Mouse (Mus musculus) forebrain, embryonic 12.5 days (tissue): ENCODE results near the gene Abca6. TPM values are rescaled to one million over a fixed set of nuclear protein-coding genes. Genes with fewer than 3 reads are reported as not detected.

Source experiments
- ATAC-seq: fragments of 200-750 bp; cut with Nextera tagmentation; 2 replicates; pipeline ENCODE4 v1.8.0; 2017; ENCODE audit warnings: moderate TSS enrichment; ENCODE audit not compliant: low FRiP score
- H3K27ac ChIP-seq: fragments of 300-500 bp; sonication (generic); 2 replicates; pipeline ENCODE4 v1.5.1; 2016; ENCODE audit warnings: mild to moderate bottlenecking
- H3K27me3 ChIP-seq: fragments of 300-500 bp; sonication (generic); 2 replicates; pipeline ENCODE4 v1.6.1; 2016; ENCODE audit warnings: mild to moderate bottlenecking
- H3K36me3 ChIP-seq: fragments of 300-500 bp; sonication (generic); replicated peaks from 2 replicates; pipeline ENCODE4 v1.6.1; 2016; ENCODE audit warnings: mild to moderate bottlenecking
- H3K4me1 ChIP-seq: fragments of 300-500 bp; sonication (generic); 2 replicates; pipeline ENCODE4 v1.6.1; 2016
- H3K4me2 ChIP-seq: fragments of 300-500 bp; sonication (generic); 2 replicates; pipeline ENCODE4 v1.6.1; 2016; ENCODE audit warnings: mild to moderate bottlenecking, moderate library complexity
- H3K4me3 ChIP-seq: fragments of 300-500 bp; sonication (generic); replicated peaks from 2 replicates; pipeline ENCODE4 v1.5.1; 2016; ENCODE audit warnings: mild to moderate bottlenecking
- H3K9ac ChIP-seq: fragments of 300-500 bp; sonication (generic); 2 replicates; pipeline ENCODE4 v1.6.1; 2016; ENCODE audit warnings: mild to moderate bottlenecking
- H3K9me3 ChIP-seq: fragments of 300-500 bp; sonication (generic); 2 replicates; pipeline ENCODE4 v1.6.1; 2016
- WGBS: fragments of 180-500 bp; shearing (Covaris S2); methylation state at CpG from one replicate; pipeline ENCODE4 v1.1.7; 2016; 5-methylcytosine and 5-hydroxymethylcytosine counted together
- polyA plus RNA-seq: library from polyadenylated mRNA; unstranded; fragments of >200 nt; fragmentation: Nextera tagmentation; extraction: Ambion mirVana; gene quantifications from 2 replicates; pipeline ENCODE4 v1.2.1, GENCODE M21; 2016

The Abca6 gene
- 0.04 and 0.24 TPM in 2 replicates for polyA plus RNA-seq

DNA sequence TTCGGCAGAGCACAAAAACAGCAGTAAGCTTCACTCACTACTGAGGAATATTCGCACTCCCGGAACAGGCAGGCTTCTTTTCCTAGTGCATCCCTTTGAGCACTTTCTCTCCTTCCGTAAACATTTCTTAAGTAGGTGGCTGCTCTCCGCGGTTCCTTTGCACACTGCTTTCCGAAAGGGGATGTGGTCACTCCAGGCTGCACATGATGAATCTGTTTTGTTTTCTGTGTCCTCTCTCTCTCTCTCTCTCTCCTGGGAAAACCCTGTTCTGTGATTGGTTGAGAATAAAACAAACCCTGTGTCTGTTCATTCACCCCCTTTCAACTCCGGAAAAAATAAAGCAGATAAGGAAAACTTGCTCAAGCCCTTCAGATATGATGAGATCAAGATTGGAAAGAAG is at the start of gene Abca6:
Gene Abca6 (minus strand): TSS at position 243 of the 400 bp plus-strand sequence.
- Histone ChIP-seq H3K36me3 (no peaks in the 10 kb centered on the region), H3K27me3 (no peaks in the 10 kb centered on the region), H3K27ac (no peak within 1 kb of the TSS), H3K9me3 (no peaks in the 10 kb centered on the region), H3K4me3 (no peak within 1 kb of the TSS; the same call in 1 of the 2 replicates), H3K9ac (no peak within 1 kb of the TSS), H3K4me2 (peak within 1 kb of the TSS; percentile 38; the same call in 1 of the 2 replicates), H3K4me1 (no peaks in the 10 kb centered on the region)
- ATAC-seq: no peak
- WGBS: 23% methylated on average over 8 of the region's 8 CpGs

GRCm38 (mm10) chr11:110297917-110298533 is 46.4 kb upstream of the Abca6 start:
- no peaks in the 10 kb centered on the region for H3K9me3 ChIP-seq
- ATAC-seq: no peak
- no peak overlapping the region for H3K4me2 ChIP-seq
- H3K9ac ChIP-seq: no peak overlapping the region
- WGBS: 88% methylated on average over 13 of the region's 13 CpGs
- no peak overlapping the region for H3K4me3 ChIP-seq
- no peak overlapping the region for H3K27ac ChIP-seq
- H3K36me3 ChIP-seq: no peaks in the 10 kb centered on the region
- H3K4me1 ChIP-seq: no peaks in the 10 kb centered on the region
- H3K27me3 ChIP-seq: no peaks in the 10 kb centered on the region

DNA sequence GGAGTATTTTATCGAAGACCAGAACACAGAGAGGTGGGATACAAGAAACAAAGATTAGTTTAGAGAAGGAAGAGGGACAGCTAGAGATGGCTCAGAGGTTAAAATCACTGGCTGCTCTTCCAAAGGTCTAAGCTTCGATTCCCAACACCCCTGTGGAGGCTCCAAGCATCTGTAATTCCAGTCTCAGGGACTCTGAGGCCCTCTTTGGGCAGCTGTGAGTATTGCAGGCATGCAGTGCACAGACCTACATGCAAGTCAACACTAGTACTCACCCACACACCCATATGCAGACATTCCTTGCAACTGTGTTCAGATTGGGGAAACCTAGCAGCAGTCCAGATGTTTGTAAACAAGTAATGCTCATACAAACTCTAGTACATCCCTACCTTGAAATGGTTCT is 39.0 kb upstream of the Abca6 start:
- no peaks in the 10 kb centered on the region for H3K27me3 ChIP-seq
- H3K4me1 ChIP-seq: no peaks in the 10 kb centered on the region
- H3K9me3 ChIP-seq: no peaks in the 10 kb centered on the region
- H3K36me3 ChIP-seq: no peaks in the 10 kb centered on the region
- no peak overlapping the region for H3K9ac ChIP-seq
- 84% methylated on average over 2 of the region's 2 CpGs for whole genome bisulfite sequencing
- no peak overlapping the region for H3K27ac ChIP-seq
- no peak for ATAC-seq
- H3K4me2 ChIP-seq: no peak overlapping the region
- H3K4me3 ChIP-seq: no peak overlapping the region

DNA sequence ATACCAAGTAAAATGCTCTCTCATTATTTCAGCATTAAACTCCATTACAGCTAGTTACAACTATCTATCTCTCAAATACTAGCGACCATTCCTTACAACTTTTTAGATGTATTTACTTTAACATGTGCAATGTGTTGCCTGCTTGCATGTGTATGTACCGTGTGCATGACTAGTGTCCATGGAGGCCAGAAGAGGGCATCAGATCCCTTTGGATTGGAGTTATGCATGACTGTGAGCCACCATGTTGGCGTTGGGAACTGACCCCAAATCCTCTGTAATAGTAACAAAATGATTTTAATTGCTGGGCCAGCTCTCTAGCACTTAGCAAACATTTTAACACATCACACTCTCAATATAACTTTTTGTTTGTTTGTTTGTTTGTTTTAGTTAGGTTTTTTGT is 36.8 kb upstream of the Abca6 start:
- no peak overlapping the region for H3K4me3 ChIP-seq
- no peak for ATAC-seq
- H3K4me2 ChIP-seq: no peak overlapping the region
- H3K27me3 ChIP-seq: no peaks in the 10 kb centered on the region
- no peak overlapping the region for H3K27ac ChIP-seq
- no peaks in the 10 kb centered on the region for H3K4me1 ChIP-seq
- H3K36me3 ChIP-seq: no peaks in the 10 kb centered on the region
- H3K9me3 ChIP-seq: no peaks in the 10 kb centered on the region
- no peak overlapping the region for H3K9ac ChIP-seq
- 88% methylated on average over 3 of the region's 3 CpGs for WGBS

- ATAC-seq: no peak
- no peaks in the 10 kb centered on the region for H3K9me3 ChIP-seq
Observed at GRCm38 (mm10) chr11:110287694-110288093, 36.1 kb upstream of the Abca6 start.

GRCm38 (mm10) chr11:110286331-110286730 is 34.8 kb upstream of the Abca6 start:
- Histone ChIP-seq H3K27ac (no peak overlapping the region), H3K9me3 (no peaks in the 10 kb centered on the region), H3K4me1 (no peaks in the 10 kb centered on the region), H3K9ac (no peak overlapping the region), H3K4me2 (no peak overlapping the region), H3K27me3 (no peaks in the 10 kb centered on the region), H3K36me3 (no peaks in the 10 kb centered on the region), H3K4me3 (no peak overlapping the region)
- no peak for ATAC-seq
- WGBS: 78% methylated on average over 3 of the region's 3 CpGs

More at GRCm38 (mm10) chr11:110287694-110288093, 36.1 kb upstream of the Abca6 start:
- no peak overlapping the region for H3K27ac ChIP-seq
- H3K4me1 ChIP-seq: no peaks in the 10 kb centered on the region
- no peaks in the 10 kb centered on the region for H3K36me3 ChIP-seq
- no peak overlapping the region for H3K4me3 ChIP-seq
- no peak overlapping the region for H3K4me2 ChIP-seq
- H3K9ac ChIP-seq: no peak overlapping the region
- H3K27me3 ChIP-seq: no peaks in the 10 kb centered on the region
- 74% methylated on average over 9 of the region's 9 CpGs for WGBS

- Histone ChIP-seq H3K4me2 (no peak overlapping the region), H3K27ac (no peak overlapping the region), H3K9ac (no peak overlapping the region), H3K27me3 (no peaks in the 10 kb centered on the region), H3K4me1 (no peaks in the 10 kb centered on the region), H3K36me3 (no peaks in the 10 kb centered on the region), H3K9me3 (no peaks in the 10 kb centered on the region), H3K4me3 (no peak overlapping the region)
- no peak for ATAC-seq
- 83% methylated on average over 10 of the region's 10 CpGs for WGBS
Observed at GRCm38 (mm10) chr11:110284849-110285248, 33.3 kb upstream of the Abca6 start.

- WGBS: 87% methylated on average over 9 of the region's 9 CpGs
- Histone ChIP-seq H3K9ac (no peak overlapping the region), H3K27ac (no peak overlapping the region), H3K27me3 (no peaks in the 10 kb centered on the region), H3K4me1 (no peaks in the 10 kb centered on the region), H3K4me2 (no peak overlapping the region), H3K4me3 (no peak overlapping the region), H3K9me3 (no peaks in the 10 kb centered on the region), H3K36me3 (no peaks in the 10 kb centered on the region)
- no peak for ATAC-seq
Observed at GRCm38 (mm10) chr11:110284185-110284787, 32.7 kb upstream of the Abca6 start.

DNA sequence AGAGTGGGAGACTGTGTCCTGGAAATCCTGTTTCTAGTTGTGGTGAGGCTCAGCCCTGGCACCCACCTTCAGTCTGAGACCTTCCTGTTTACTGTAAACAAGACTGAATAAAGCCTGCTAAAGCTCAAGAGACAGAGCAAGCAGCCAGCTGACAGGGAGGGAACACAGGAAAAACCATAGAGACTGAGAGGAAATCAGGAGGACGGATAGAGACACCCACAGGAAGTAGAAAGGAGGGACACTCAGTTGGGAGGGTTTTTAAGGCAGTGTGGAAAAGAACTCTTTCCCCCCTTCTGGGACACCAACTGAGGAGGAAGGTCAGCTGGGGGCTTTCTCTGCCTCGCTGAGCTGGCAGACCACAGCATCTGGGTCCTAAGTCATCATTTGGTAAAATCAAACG is 23.2 kb upstream of the Abca6 start:
- H3K4me1 ChIP-seq: no peaks in the 10 kb centered on the region
- no peak overlapping the region for H3K4me2 ChIP-seq
- H3K36me3 ChIP-seq: no peaks in the 10 kb centered on the region
- no peak overlapping the region for H3K4me3 ChIP-seq
- no peak for ATAC-seq
- no peak overlapping the region for H3K27ac ChIP-seq
- H3K9me3 ChIP-seq: no peaks in the 10 kb centered on the region
- 72% methylated on average over 3 of the region's 3 CpGs for WGBS
- H3K9ac ChIP-seq: no peak overlapping the region
- H3K27me3 ChIP-seq: no peaks in the 10 kb centered on the region

- Histone ChIP-seq H3K9me3 (no peaks in the 10 kb centered on the region), H3K4me1 (0 out of 2 replicates have a peak, but pooled peaks cover 2% of the 10 kb centered on the region), H3K27me3 (no peaks in the 10 kb centered on the region), H3K4me3 (no peak overlapping the region), H3K27ac (no peak overlapping the region), H3K36me3 (no peaks in the 10 kb centered on the region), H3K4me2 (no peak overlapping the region), H3K9ac (no peak overlapping the region)
- WGBS: 8% methylated on average over 5 of the region's 5 CpGs
- ATAC-seq: peak; percentile 49; the same call in 1 of the 2 replicates
Observed at GRCm38 (mm10) chr11:110271745-110272144, 20.2 kb upstream of the Abca6 start.

DNA sequence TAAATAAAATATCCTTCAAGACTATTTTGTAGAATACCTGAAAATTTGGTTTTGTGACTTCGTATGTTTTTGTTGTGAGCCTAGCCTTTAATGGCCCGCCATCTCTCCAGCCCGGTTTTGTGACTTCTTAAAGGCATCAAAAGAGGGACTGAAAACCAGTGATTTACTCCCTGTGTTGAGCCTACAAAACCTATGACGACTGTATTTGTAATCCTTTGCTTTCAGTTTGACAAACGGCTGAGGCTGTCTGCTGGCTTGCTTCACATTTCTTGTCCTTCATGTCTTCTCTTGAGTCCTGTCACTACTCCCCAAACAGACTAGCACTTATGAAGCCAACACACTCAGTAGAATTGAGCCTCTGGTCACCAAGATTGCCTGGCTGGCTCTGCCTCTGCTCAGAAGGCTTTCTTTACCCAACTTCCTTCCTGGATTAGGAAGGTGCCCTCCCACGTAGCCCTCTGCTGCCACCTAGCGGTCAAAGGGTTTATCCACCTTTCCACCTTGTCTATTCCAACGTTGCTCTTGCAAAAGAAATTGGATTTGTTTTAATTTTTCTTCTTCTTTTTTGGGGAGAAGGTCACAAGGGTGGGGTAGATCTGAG is 16.8 kb upstream of the Abca6 start:
- Histone ChIP-seq H3K9me3 (no peaks in the 10 kb centered on the region), H3K27me3 (no peaks in the 10 kb centered on the region), H3K4me3 (no peak overlapping the region), H3K4me1 (0 out of 2 replicates have a peak, but pooled peaks cover 2% of the 10 kb centered on the region), H3K27ac (no peak overlapping the region), H3K4me2 (no peak overlapping the region), H3K36me3 (no peaks in the 10 kb centered on the region), H3K9ac (no peak overlapping the region)
- WGBS: 46% methylated on average over 8 of the region's 8 CpGs
- peak; percentile 64; the same call in 1 of the 2 replicates for ATAC-seq

DNA sequence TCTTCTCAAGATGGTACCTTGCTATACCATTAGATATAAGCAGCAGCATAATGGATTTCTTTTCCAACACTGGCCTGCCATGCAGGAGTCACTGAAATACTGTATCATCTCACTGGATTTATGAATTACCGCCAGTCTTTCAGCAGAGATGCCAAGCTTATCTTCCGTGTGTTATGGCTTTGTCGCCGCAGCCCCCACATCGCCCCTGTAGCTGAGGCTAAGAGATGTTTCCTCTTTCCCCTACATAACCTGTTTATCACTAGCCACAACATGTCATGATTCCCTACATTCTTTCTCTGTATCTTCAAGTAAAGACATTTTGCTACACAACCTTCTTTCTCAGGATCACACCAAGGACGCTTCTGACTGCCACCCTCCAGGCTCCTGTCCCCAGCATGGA is 15.7 kb upstream of the Abca6 start:
- Histone ChIP-seq H3K27ac (no peak overlapping the region), H3K4me1 (0 out of 2 replicates have a peak, but pooled peaks cover 2% of the 10 kb centered on the region), H3K4me2 (no peak overlapping the region), H3K27me3 (no peaks in the 10 kb centered on the region), H3K4me3 (no peak overlapping the region), H3K9me3 (no peaks in the 10 kb centered on the region), H3K9ac (no peak overlapping the region), H3K36me3 (no peaks in the 10 kb centered on the region)
- ATAC-seq: no peak
- 97% methylated on average over 6 of the region's 6 CpGs for WGBS
